Mouse (Mus musculus): ENCODE measurements around the gene Pank4.

- no peak for TF ChIP-seq CTCF (IDR thresholded peaks at IDR 0.05; ENCODE audit: insufficient read depth, low read depth, low read length)
- no peak for TF ChIP-seq POLR2A (IDR thresholded peaks at IDR 0.05; ENCODE audit: insufficient read depth, low read depth, low read length)
These were observed 3.2 kb downstream of the Pank4 start for GRCm38 (mm10) chr4:154967173-154967572.

Data from olfactory bulb, adult 2 months (tissue).